Mouse (Mus musculus) heart, embryonic 12.5 days (tissue): ENCODE measurements around the gene Fopnl. TPM values are rescaled to one million over a fixed set of nuclear protein-coding genes. Genes with fewer than 3 reads are reported as not detected.
A peak's percentile ranks its signal among the peaks of the same experiment; 100 is the strongest.

Experiments
- ATAC-seq: fragments of 200-750 bp; cut with Nextera tagmentation; 2 replicates; pipeline ENCODE4 v1.8.0; 2017; ENCODE audit warnings: moderate TSS enrichment, moderate library complexity; ENCODE audit not compliant: insufficient number of reproducible peaks, low FRiP score
- H3K27ac ChIP-seq: fragments of 300-500 bp; sonication (generic); 2 replicates; pipeline ENCODE4 v1.5.1; 2016; ENCODE audit warnings: mild to moderate bottlenecking, moderate library complexity; ENCODE audit not compliant: poor library complexity, severe bottlenecking
- H3K27me3 ChIP-seq: fragments of 300-500 bp; sonication (generic); replicated peaks from 2 replicates; pipeline ENCODE4 v1.6.1; 2016; ENCODE audit warnings: mild to moderate bottlenecking, moderate library complexity
- H3K36me3 ChIP-seq: fragments of 300-500 bp; sonication (generic); 2 replicates; pipeline ENCODE4 v1.6.1; 2016; ENCODE audit warnings: mild to moderate bottlenecking, moderate library complexity
- H3K4me1 ChIP-seq: fragments of 300-500 bp; sonication (generic); replicated peaks from 2 replicates; pipeline ENCODE4 v1.6.1; 2016; ENCODE audit warnings: mild to moderate bottlenecking
- H3K4me2 ChIP-seq: fragments of 300-500 bp; sonication (generic); 2 replicates; pipeline ENCODE4 v1.6.1; 2016; ENCODE audit warnings: mild to moderate bottlenecking, moderate library complexity
- H3K4me3 ChIP-seq: fragments of 300-500 bp; sonication (generic); 2 replicates; pipeline ENCODE4 v1.5.1; 2016; ENCODE audit warnings: mild to moderate bottlenecking
- H3K9ac ChIP-seq: fragments of 300-500 bp; sonication (generic); 2 replicates; pipeline ENCODE4 v1.6.1; 2016; ENCODE audit warnings: mild to moderate bottlenecking, moderate library complexity
- H3K9me3 ChIP-seq: fragments of 300-500 bp; sonication (generic); replicated peaks from 2 replicates; pipeline ENCODE4 v1.6.1; 2016; ENCODE audit warnings: mild to moderate bottlenecking, moderate library complexity
- WGBS: fragments of 180-500 bp; shearing (Covaris S2); methylation state at CpG from one replicate; pipeline ENCODE4 v1.1.7; 2016; 5-methylcytosine and 5-hydroxymethylcytosine counted together
- polyA plus RNA-seq: library from polyadenylated mRNA; unstranded; fragments of >200 nt; fragmentation: Nextera tagmentation; extraction: Ambion mirVana; gene quantifications from 2 replicates; pipeline ENCODE4 v1.2.1, GENCODE M21; 2016

Gene Fopnl
- polyA plus RNA-seq, 1 experiment from 2014 or later = 96.3 TPM

- Histone ChIP-seq H3K36me3 (peaks cover 58% of the 10 kb centered on the region), H3K9me3 (no peaks in the 10 kb centered on the region), H3K4me3 (no peak overlapping the region), H3K4me1 (peaks cover 6% of the 10 kb centered on the region; the same call in 1 of the 2 replicates), H3K27ac (no peak overlapping the region), H3K4me2 (no peak overlapping the region), H3K27me3 (no peaks in the 10 kb centered on the region), H3K9ac (no peak overlapping the region)
- no peak for ATAC-seq
- WGBS = 84% methylated on average over 1 of the region's 1 CpGs
Observed at GRCm38 (mm10) chr16:14306451-14306850, 10.8 kb downstream of the Fopnl start.

- Histone ChIP-seq H3K4me2 (no peak overlapping the region), H3K27ac (no peak overlapping the region), H3K4me3 (no peak overlapping the region), H3K27me3 (no peaks in the 10 kb centered on the region), H3K4me1 (peaks cover 6% of the 10 kb centered on the region; the same call in 1 of the 2 replicates), H3K9ac (no peak overlapping the region), H3K36me3 (peaks cover 56% of the 10 kb centered on the region), H3K9me3 (no peaks in the 10 kb centered on the region)
- 85% methylated on average over 3 of the region's 3 CpGs for WGBS
- no peak for ATAC-seq
Observed at GRCm38 (mm10) chr16:14304791-14305190, 12.4 kb downstream of the Fopnl start.

- peaks cover 65% of the 10 kb centered on the region for H3K36me3 ChIP-seq
- H3K9me3 ChIP-seq = no peaks in the 10 kb centered on the region
- H3K4me2 ChIP-seq = no peak overlapping the region
- 62% methylated on average over 7 of the region's 7 CpGs for WGBS
- ATAC-seq = no peak
- H3K27ac ChIP-seq = no peak overlapping the region
- no peaks in the 10 kb centered on the region for H3K27me3 ChIP-seq
- H3K9ac ChIP-seq = no peak overlapping the region
- peaks cover 6% of the 10 kb centered on the region; the same call in 1 of the 2 replicates for H3K4me1 ChIP-seq
- H3K4me3 ChIP-seq = no peak overlapping the region
Observed at GRCm38 (mm10) chr16:14303676-14304075, 13.5 kb downstream of the Fopnl start.

DNA sequence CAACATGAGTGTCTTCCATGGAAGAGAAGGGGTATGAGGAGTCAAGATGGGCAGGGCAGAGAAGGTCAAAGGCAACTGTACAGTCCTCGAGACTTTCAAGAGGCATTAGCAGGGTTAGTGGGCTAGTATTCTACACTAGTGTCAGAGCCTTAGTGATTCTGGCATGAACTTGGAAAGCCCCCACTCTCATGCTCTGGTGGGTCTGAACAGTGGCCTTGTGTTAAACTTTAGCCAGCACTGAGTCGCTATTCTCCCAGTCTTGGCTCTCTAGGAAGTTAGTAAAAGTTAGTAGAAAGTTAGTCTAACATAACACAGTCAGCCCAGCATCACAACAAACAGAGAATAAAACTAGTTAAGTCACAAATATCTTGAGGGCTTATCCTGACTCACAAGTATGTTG, 14.1 kb downstream of the Fopnl start:
- Histone ChIP-seq H3K9me3 (no peaks in the 10 kb centered on the region), H3K4me3 (no peak overlapping the region), H3K27ac (no peak overlapping the region), H3K36me3 (peaks cover 65% of the 10 kb centered on the region), H3K9ac (no peak overlapping the region), H3K27me3 (no peaks in the 10 kb centered on the region), H3K4me2 (no peak overlapping the region), H3K4me1 (peaks cover 6% of the 10 kb centered on the region; the same call in 1 of the 2 replicates)
- WGBS = 83% methylated on average over 2 of the region's 2 CpGs
- no peak for ATAC-seq

GRCm38 (mm10) chr16:14298461-14298860, 18.7 kb downstream of the Fopnl start:
- Histone ChIP-seq H3K4me2 (no peak overlapping the region), H3K9me3 (no peaks in the 10 kb centered on the region)
- no peak for ATAC-seq

GRCm38 (mm10) chr16:14297746-14298145, 19.5 kb downstream of the Fopnl start:
- Histone ChIP-seq H3K36me3 (peaks cover 32% of the 10 kb centered on the region), H3K4me1 (peaks cover under 1% of the 10 kb centered on the region; the same call in 1 of the 2 replicates), H3K27me3 (peaks cover 31% of the 10 kb centered on the region), H3K4me3 (no peak overlapping the region), H3K4me2 (no peak overlapping the region), H3K9ac (no peak overlapping the region), H3K27ac (no peak overlapping the region), H3K9me3 (no peaks in the 10 kb centered on the region)
- WGBS = 92% methylated on average over 4 of the region's 4 CpGs
- ATAC-seq = no peak

More at GRCm38 (mm10) chr16:14298461-14298860, 18.7 kb downstream of the Fopnl start:
- no peak overlapping the region for H3K9ac ChIP-seq
- 69% methylated on average over 4 of the region's 4 CpGs for WGBS
- H3K4me1 ChIP-seq = no peaks in the 10 kb centered on the region
- peaks cover 24% of the 10 kb centered on the region for H3K27me3 ChIP-seq
- no peak overlapping the region for H3K4me3 ChIP-seq
- no peak overlapping the region for H3K27ac ChIP-seq
- H3K36me3 ChIP-seq = peaks cover 39% of the 10 kb centered on the region

- no peak for ATAC-seq
- WGBS = 67% methylated on average over 3 of the region's 3 CpGs
- H3K36me3 ChIP-seq = peaks cover 28% of the 10 kb centered on the region
- H3K27me3 ChIP-seq = peaks cover 37% of the 10 kb centered on the region
- H3K27ac ChIP-seq = no peak overlapping the region
- H3K4me1 ChIP-seq = peaks cover 7% of the 10 kb centered on the region
- no peak overlapping the region for H3K4me3 ChIP-seq
- no peak overlapping the region for H3K9ac ChIP-seq
- no peaks in the 10 kb centered on the region for H3K9me3 ChIP-seq
- H3K4me2 ChIP-seq = no peak overlapping the region
Observed at GRCm38 (mm10) chr16:14297137-14297536, 20.1 kb downstream of the Fopnl start.

- Histone ChIP-seq H3K4me2 (no peak overlapping the region), H3K27ac (no peak overlapping the region), H3K4me1 (peaks cover 11% of the 10 kb centered on the region), H3K27me3 (peaks cover 42% of the 10 kb centered on the region), H3K9ac (no peak overlapping the region), H3K9me3 (no peaks in the 10 kb centered on the region), H3K36me3 (peaks cover 23% of the 10 kb centered on the region), H3K4me3 (no peak overlapping the region)
- ATAC-seq = no peak
- WGBS = 74% methylated on average over 2 of the region's 2 CpGs
Observed at GRCm38 (mm10) chr16:14296544-14297124, 20.6 kb downstream of the Fopnl start.

DNA sequence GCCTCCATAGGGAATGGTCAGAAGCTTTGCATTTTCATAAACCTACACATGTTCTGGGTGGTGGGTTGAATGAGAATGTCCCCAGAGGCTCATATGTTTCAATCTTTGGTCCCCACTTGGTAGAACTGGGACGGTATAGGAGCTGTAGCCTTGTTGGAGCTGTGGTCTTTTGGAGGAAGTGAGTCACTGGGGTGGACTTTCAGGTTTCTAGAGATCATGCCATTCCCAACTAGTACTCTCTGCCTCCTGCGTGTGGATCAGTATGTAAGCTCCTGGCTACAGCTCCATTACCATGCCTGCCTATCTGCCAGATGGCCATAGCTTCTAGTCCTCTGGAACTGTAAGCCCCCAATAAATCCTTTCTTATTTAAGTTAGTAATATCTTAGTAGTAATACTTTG, 21.9 kb downstream of the Fopnl start:
- H3K9ac ChIP-seq = no peak overlapping the region
- no peak overlapping the region for H3K27ac ChIP-seq
- H3K36me3 ChIP-seq = peaks cover 18% of the 10 kb centered on the region
- ATAC-seq = no peak
- H3K27me3 ChIP-seq = peaks cover 55% of the 10 kb centered on the region
- WGBS = 77% methylated on average over 2 of the region's 2 CpGs
- peaks cover 16% of the 10 kb centered on the region for H3K4me1 ChIP-seq
- no peak overlapping the region for H3K4me2 ChIP-seq
- H3K4me3 ChIP-seq = no peak overlapping the region
- H3K9me3 ChIP-seq = no peaks in the 10 kb centered on the region

- no peaks in the 10 kb centered on the region for H3K9me3 ChIP-seq
- H3K27ac ChIP-seq = no peak overlapping the region
- peak overlapping the region; percentile 60 for H3K4me2 ChIP-seq
- peak; percentile 48 for ATAC-seq
- 9% methylated on average over 31 of the region's 31 CpGs for WGBS
- H3K9ac ChIP-seq = peak overlapping the region; percentile 17; the same call in 1 of the 2 replicates
- peaks cover 81% of the 10 kb centered on the region for H3K27me3 ChIP-seq
- H3K4me3 ChIP-seq = peak overlapping the region; percentile 36
- peaks cover 16% of the 10 kb centered on the region for H3K4me1 ChIP-seq
- no peaks in the 10 kb centered on the region for H3K36me3 ChIP-seq
Observed at GRCm38 (mm10) chr16:14292205-14293199, 24.7 kb downstream of the Fopnl start.

DNA sequence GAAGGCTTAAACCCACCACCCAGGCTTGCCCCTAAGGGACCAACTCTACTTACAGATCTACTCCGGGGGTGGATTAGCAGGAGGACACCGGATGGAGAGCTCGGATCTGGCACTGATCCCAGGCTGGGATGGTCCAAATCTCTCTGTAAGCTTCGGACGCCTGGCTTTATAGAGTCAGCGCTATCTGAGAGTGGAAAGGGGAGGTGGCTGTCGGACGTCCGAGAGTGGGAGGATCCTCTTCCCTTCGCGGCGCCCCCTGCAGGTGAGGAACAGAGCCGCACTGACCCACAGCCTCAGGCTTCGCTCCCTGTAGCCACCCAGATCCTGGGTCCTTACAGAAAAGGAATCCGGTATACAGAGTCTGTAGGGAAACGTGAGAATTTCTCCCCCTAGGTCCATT, 26.0 kb downstream of the Fopnl start, which contains the start of gene Myh11:
Myh11 (minus strand) TSS at position 150 of the 400 bp plus-strand sequence.
- peak within 1 kb of the TSS; percentile 60 for H3K4me2 ChIP-seq
- H3K9me3 ChIP-seq = no peaks in the 10 kb centered on the region
- H3K4me1 ChIP-seq = peaks cover 16% of the 10 kb centered on the region
- H3K9ac ChIP-seq = peak within 1 kb of the TSS; percentile 17; the same call in 1 of the 2 replicates
- peaks cover 81% of the 10 kb centered on the region for H3K27me3 ChIP-seq
- 5% methylated on average over 16 of the region's 16 CpGs for WGBS
- no peaks in the 10 kb centered on the region for H3K36me3 ChIP-seq
- H3K4me3 ChIP-seq = peak within 1 kb of the TSS; percentile 36
- no peak within 1 kb of the TSS for H3K27ac ChIP-seq
- ATAC-seq = peak; percentile 77
